Mouse (Mus musculus): ENCODE data around the gene Myl6.

DNA sequence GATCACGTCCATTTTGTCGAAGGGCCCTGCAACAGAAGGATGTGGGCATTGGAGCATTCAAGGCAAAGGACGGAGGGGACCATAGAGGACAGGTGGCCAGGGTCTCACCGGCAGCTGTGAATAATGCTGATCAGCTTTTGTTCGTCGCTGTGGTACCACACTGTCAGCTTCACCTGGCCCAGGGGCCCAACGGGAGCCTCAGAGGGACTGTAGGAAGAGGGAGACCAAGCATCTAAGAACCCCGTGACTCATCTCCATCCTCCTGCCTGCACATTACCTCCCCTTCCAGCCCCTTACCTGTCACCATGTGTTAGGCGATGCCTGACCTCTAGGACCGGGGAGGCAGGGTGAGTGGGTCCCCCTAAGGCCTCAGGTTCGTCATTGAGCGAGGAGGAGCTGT, 17.8 kb upstream of the Myl6 start:
- TF ChIP-seq POLR2A (IDR thresholded peaks at IDR 0.05; ENCODE audit: low read depth, low read length) (no peak), CTCF (IDR thresholded peaks at IDR 0.05; ENCODE audit: extremely low read depth, insufficient read depth, insufficient read length, insufficient replicate concordance) (no peak)
